Mouse (Mus musculus) testis, adult 2 months (tissue): Measurements from ENCODE around the gene Proca1.

ENCODE experiments used
- CTCF ChIP-seq: fragments of 200-500 bp; IDR thresholded peaks from 2 replicates; pipeline ENCODE4 v1.5.1; 2012; ENCODE audit warnings: low read depth, mild to moderate bottlenecking, inconsistent platforms, low read length, moderate library complexity; ENCODE audit not compliant: control insufficient read depth, insufficient read depth, insufficient replicate concordance
- POLR2A ChIP-seq: fragments of 200-500 bp; IDR thresholded peaks from 2 replicates; pipeline ENCODE4 v1.6.1; 2012; ENCODE audit warnings: low read depth, mild to moderate bottlenecking, inconsistent platforms, low read length, moderate library complexity; ENCODE audit not compliant: control insufficient read depth

DNA sequence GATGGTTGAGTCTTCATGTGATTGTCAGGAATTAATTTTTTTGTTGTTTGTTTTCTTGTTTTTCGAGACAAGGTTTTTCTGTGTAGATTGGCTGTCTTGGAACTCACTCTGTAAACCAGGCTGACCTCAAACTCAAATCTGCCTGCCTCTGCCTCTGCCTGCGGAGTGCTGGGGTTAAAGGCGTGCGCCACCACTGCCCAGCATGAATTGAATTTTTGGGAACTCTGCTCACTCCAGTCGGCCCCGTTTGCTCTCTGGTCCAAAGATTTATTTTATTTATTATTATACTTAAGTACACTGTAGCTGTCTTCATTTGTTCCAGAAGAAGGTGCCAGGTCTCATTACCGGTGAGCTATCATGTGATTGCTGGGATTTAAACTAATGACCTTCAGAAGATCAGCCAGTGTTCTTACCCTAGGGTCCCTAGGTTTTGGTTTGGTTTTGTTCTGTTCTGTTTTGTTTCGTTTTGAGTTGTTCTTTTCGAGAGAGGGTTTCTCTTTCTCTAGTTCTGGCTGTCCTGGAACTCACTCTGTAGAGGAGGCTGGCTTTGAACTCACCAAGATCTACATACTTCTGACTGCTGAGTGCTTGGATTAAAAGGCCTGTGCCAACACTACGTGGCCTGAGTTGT is 9.2 kb upstream of the Proca1 start:
- TF ChIP-seq POLR2A (no peak), CTCF (no peak)
